10 mouse cellular contexts compared by ENCODE assay signal in genomic region chr10:75063301-75063965, GRCm38 (mm10). TPM values are rescaled to one million over a fixed set of nuclear protein-coding genes. Genes with fewer than 3 reads are reported as not detected.
DNase-seq lines count a peak whose midpoint lies in the region; ATAC-seq and TF ChIP-seq lines count a peak whose summit lies in the region.
"Had no signal": no experiment of that assay in that cellular context is flagged by ENCODE, and none has a peak within 500 bp of the region (broad histone marks: within the 10 kb centered on the region; RNA-seq: fewer than 3 reads in every experiment).

No protein-coding gene starts in this region.

- no peak overlapping the region for H3K4me3 ChIP-seq in liver, adult 2 months (ENCODE audit: insufficient read depth, low read depth, low read length)
- H3K4me3 ChIP-seq in forebrain, embryonic 10.5 days, result peak overlapping the region; percentile 88
- peak overlapping the region; percentile 4 for H3K4me3 ChIP-seq in kidney, adult 2 months (ENCODE audit: insufficient read depth, low read depth, low read length)
- peak overlapping the region; percentile 73 for H3K4me3 ChIP-seq in midbrain, embryonic 15.5 days

- H3K36me3 ChIP-seq in liver, adult 2 months (ENCODE audit: control insufficient read depth, insufficient read depth, low read length), result no peaks in the 10 kb centered on the region
- H3K36me3 ChIP-seq in forebrain, embryonic 10.5 days (replicated peaks), result peaks cover 27% of the 10 kb centered on the region
- H3K36me3 ChIP-seq in kidney, adult 2 months (ENCODE audit: control insufficient read depth, insufficient read depth, low read length), result no peaks in the 10 kb centered on the region
- H3K36me3 ChIP-seq in midbrain, embryonic 15.5 days (replicated peaks), result no peaks in the 10 kb centered on the region

- TF ChIP-seq POLR2A in liver, adult 2 months (IDR thresholded peaks at IDR 0.05; ENCODE audit: extremely low read depth, insufficient read depth, low read length), result no peak
- no peak for TF ChIP-seq POLR2A in kidney, adult 2 months (IDR thresholded peaks at IDR 0.05; ENCODE audit: low read depth, low read length)

- H3K27me3 ChIP-seq in liver, adult 2 months (ENCODE audit: control insufficient read depth, insufficient read depth, low read length), result no peaks in the 10 kb centered on the region
- H3K27me3 ChIP-seq in forebrain, embryonic 10.5 days (ENCODE audit: poor library complexity, severe bottlenecking), result peaks cover 19% of the 10 kb centered on the region
- H3K27me3 ChIP-seq in kidney, adult 2 months (replicated peaks; ENCODE audit: control insufficient read depth, insufficient read depth, low read length), result no peaks in the 10 kb centered on the region
- no peaks in the 10 kb centered on the region for H3K27me3 ChIP-seq in midbrain, embryonic 15.5 days (replicated peaks)
- H3K27me3 ChIP-seq: Patski had no signal

- TF ChIP-seq CTCF in liver, adult 2 months (IDR thresholded peaks at IDR 0.05; ENCODE audit: low read depth, low read length), result no peak
- no peak for TF ChIP-seq CTCF in kidney, adult 2 months (conservative IDR thresholded peaks at IDR 0.05; ENCODE audit: insufficient read depth, insufficient read length, low read depth, low read length)

- ATAC-seq in midbrain, embryonic 15.5 days (replicated peaks), result no peak
- ATAC-seq: Patski had no signal

- WGBS in liver, adult 2 months, result 11% methylated on average over 12 of the region's 12 CpGs
- WGBS in forebrain, embryonic 10.5 days, result 76% methylated on average over 12 of the region's 12 CpGs
- WGBS in kidney, adult 2 months, result 35% methylated on average over 12 of the region's 12 CpGs
- 48% methylated on average over 12 of the region's 12 CpGs for WGBS in midbrain, embryonic 15.5 days

- peaks cover 31% of the 10 kb centered on the region for H3K4me1 ChIP-seq in liver, adult 2 months (ENCODE audit: control insufficient read depth, insufficient read depth, low read length)
- peaks cover 86% of the 10 kb centered on the region for H3K4me1 ChIP-seq in forebrain, embryonic 10.5 days
- H3K4me1 ChIP-seq in kidney, adult 2 months (ENCODE audit: control insufficient read depth, insufficient read depth, low read length), result peaks cover 29% of the 10 kb centered on the region; the same call in 1 of the 2 replicates
- peaks cover 81% of the 10 kb centered on the region for H3K4me1 ChIP-seq in midbrain, embryonic 15.5 days

- peak overlapping the region; percentile 84 for H3K4me2 ChIP-seq in midbrain, embryonic 15.5 days

- H3K27ac ChIP-seq in liver, adult 2 months (replicated peaks; ENCODE audit: insufficient read depth, low read depth, low read length), result no peak overlapping the region
- no peak overlapping the region for H3K27ac ChIP-seq in forebrain, embryonic 10.5 days
- no peak overlapping the region for H3K27ac ChIP-seq in kidney, adult 2 months (ENCODE audit: insufficient read depth, low read depth, low read length)
- no peak overlapping the region for H3K27ac ChIP-seq in midbrain, embryonic 15.5 days

- peak; percentile 65 for DNase-seq in liver, adult 2 months (ENCODE audit: extremely low read depth, low read depth, low spot score)
- DNase-seq in liver, result no peak
- no peak for DNase-seq in forebrain, embryonic 10.5 days (ENCODE audit: extremely low spot score, low spot score)
- peak; percentile 39 for DNase-seq in kidney, adult 2 months
- no peak for DNase-seq in embryo, embryonic 11 days
- no peak for DNase-seq in frontal cortex, postnatal 25 days (ENCODE audit: low spot score in 2 of 2)
- DNase-seq in spleen, postnatal 4 days (ENCODE audit: low spot score in 2 of 2), result no peak

- peaks cover 31% of the 10 kb centered on the region; the same call in 1 of the 2 replicates for H3K79me2 ChIP-seq in liver, adult 2 months (ENCODE audit: control insufficient read depth, insufficient read depth, low read length)

- H3K9ac ChIP-seq in liver, adult 2 months (ENCODE audit: low read depth, low read length), result no peak overlapping the region
- H3K9ac ChIP-seq in midbrain, embryonic 15.5 days, result peak overlapping the region; percentile 37

- H3K9me3 ChIP-seq in forebrain, embryonic 10.5 days, result no peaks in the 10 kb centered on the region
- H3K9me3 ChIP-seq in midbrain, embryonic 15.5 days, result no peaks in the 10 kb centered on the region

RNA-seq across cellular contexts. Expression of gene Bcr, which starts 3.0 kb away (rescaled TPM):
- 7.5 and 12.0 TPM in 2 replicates for total RNA-seq in liver, adult 2 months (2014; rRNA removed)
- polyA plus RNA-seq in liver, adult 2 months (2012; rRNA removed), result 14.4 and 14.7 TPM in 2 replicates
- polyA plus RNA-seq in forebrain, embryonic 10.5 days (2016; fragmentation: Nextera tagmentation; extraction: Ambion mirVana), result 6.2 and 7.3 TPM in 2 replicates
- polyA plus RNA-seq in kidney, adult 2 months (2012; rRNA removed), result 28.4 and 28.7 TPM in 2 replicates
- 17.9 and 19.2 TPM in 2 replicates for polyA plus RNA-seq in midbrain, embryonic 15.5 days (2015; fragmentation: Nextera tagmentation; extraction: Ambion mirVana)

RNA-seq across cellular contexts. Expression of gene Rab36, which starts 26.6 kb away (rescaled TPM):
- 0.18 and 0.34 TPM in 2 replicates for total RNA-seq in liver, adult 2 months (2014; rRNA removed)
- polyA plus RNA-seq in liver, adult 2 months (2012; rRNA removed), result 0.34 and 0.70 TPM in 2 replicates
- 10.9 and 12.7 TPM in 2 replicates for polyA plus RNA-seq in forebrain, embryonic 10.5 days (2016; fragmentation: Nextera tagmentation; extraction: Ambion mirVana)
- polyA plus RNA-seq in kidney, adult 2 months (2012; rRNA removed), result 9.5 and 9.9 TPM in 2 replicates
- 22.2 and 23.2 TPM in 2 replicates for polyA plus RNA-seq in midbrain, embryonic 15.5 days (2015; fragmentation: Nextera tagmentation; extraction: Ambion mirVana)

RNA-seq across cellular contexts. Expression of gene Rsph14, which starts 31.0 kb away (rescaled TPM):
- total RNA-seq in liver, adult 2 months (2014; rRNA removed), result not detected in 2 replicates
- not detected in 2 replicates for polyA plus RNA-seq in liver, adult 2 months (2012; rRNA removed)
- polyA plus RNA-seq in forebrain, embryonic 10.5 days (2016; fragmentation: Nextera tagmentation; extraction: Ambion mirVana), result not detected in 2 replicates
- not detected in 2 replicates for polyA plus RNA-seq in kidney, adult 2 months (2012; rRNA removed)
- polyA plus RNA-seq in midbrain, embryonic 15.5 days (2015; fragmentation: Nextera tagmentation; extraction: Ambion mirVana), result 0.54 and 1.5 TPM in 2 replicates
- polyA plus RNA-seq: large intestine, adult 2 months; Patski had no signal

Comparison
In these comparisons a context has a peak if more than half of its experiments do, and no peak if none do; other contexts are left out.
1. DNase-seq: peak in liver, adult 2 months (single experiment) and kidney, adult 2 months (single experiment); none in liver (single experiment), forebrain, embryonic 10.5 days (single experiment), embryo, embryonic 11 days (single experiment), frontal cortex, postnatal 25 days (0 of 2) and spleen, postnatal 4 days (0 of 2).